Mouse (Mus musculus): ENCODE results near the gene Twist2. TPM values are rescaled to one million over a fixed set of nuclear protein-coding genes. Genes with fewer than 3 reads are reported as not detected.

Twist2 gene
- total RNA-seq, 2 experiments from 2014 or later, result not detected

DNA sequence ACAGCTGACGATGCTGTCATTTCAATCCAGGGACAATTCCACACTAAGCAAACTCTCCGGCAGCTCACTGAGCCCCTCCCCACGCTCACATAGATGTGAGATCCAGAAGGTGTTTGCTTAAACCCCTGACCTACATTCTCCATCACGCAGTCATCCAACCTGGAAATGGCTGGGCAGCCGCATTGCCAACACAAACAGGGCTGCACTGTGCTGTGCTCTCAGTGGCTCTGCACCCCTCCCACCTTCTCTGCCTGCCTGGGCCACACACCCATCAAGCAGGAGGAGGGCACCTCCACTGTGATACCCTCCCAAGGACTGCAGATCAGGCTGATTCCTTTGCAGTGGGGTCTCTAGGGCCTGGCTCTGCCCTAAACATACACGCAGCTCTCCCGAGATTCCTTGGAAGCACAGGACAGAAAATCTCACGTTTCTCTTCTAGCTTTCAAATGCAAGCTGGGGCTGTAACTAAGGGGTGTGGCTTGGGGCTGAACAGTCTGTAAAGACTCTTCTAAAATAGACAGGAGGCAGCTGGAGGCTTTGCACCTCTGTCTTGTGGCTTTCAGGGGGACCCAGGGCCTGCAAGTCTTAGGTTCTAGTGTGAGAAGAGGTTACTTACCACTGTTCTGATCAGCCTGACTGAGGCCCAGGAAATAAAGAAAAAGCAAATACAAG lies 71.3 kb downstream of the Twist2 start:
- ATAC-seq (replicated peaks; ENCODE audit: poor library complexity), result no peak

DNA sequence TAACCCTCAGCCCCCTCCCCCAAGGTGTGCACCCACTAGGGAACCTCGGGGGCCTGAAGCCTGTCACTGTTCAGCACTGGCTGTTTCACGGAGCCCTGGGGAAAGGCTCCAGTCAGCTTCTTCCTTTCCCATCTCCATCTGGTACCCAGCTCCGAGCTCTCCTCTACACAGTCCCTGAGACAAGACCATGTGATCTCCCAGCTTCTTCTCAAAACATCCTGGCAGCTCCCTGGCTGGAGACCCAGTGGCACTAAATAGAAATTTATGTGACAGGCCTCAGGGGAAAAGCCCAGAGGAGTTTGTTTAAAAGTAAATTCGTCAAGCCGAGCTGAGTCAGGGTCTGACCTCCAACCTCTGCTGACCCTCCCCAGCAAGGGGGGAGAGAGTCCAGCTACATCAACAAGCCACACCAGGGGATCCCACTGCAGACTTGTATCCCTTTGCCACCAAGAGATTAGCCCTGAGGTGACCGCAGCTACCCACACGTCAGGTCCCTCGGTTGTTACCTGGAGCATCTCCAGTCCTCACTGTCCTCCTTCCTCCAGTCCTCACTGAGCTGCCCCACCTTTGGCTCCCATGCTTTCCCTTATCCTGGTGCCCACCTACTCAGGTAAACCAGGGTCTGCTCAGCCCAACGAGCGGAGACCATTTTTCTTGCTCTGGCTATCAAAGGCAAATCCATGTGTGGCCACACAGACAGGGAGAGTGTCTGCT lies 72.5 kb downstream of the Twist2 start:
- ATAC-seq (replicated peaks; ENCODE audit: poor library complexity), result no peak

DNA sequence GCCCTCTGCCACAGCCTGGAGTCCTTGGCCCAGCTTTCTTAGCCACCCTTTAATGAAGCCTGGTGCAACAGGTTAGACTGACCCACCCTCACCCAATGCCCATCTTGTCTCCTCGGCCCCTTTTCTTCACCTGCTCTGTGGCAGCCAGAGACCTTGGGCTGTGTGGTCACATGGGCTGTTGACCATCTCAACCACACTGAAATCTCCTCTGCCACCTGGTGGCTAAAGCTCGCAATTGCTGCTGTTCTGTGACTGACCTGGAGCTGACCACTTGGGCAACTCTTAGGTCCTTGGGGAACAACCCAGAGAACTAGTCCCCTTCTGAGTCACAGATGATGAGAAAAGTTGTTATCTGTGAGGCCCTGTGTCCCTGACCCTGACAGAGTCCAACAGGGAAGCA lies 73.4 kb downstream of the Twist2 start:
- ATAC-seq (replicated peaks; ENCODE audit: poor library complexity), result peak; percentile 50; the same call in 1 of the 2 replicates

DNA sequence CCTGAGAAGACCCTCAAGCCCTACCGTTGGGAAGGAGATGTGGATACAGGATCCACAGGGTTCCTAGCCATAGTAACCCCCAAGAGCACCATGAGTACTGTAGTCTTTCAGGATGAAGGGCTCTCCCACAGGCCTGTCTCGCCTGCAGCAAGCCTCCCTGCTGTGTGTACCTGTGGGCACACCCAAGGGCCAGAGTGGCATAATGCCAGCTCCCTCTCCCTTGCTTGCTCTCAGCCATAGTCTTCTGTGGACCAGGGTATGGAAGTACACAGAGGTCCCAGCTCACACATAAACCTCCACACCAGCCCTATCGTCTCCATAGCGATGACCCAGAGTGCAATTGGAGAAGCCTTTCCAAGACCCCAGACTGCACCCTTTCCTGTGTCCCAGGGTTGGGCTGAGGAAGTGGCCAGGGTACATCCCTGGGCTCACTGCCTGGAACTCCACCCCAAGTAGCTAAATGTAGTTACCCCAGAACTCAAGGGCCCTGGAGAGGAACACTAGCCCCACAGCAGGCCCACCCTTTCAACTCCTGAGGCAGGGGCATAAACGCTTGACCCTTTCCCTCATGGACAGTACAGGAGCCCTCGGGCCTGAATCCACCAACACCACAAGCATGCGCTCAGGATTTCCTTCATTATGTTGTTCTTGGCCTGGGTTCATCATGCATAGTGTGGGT lies 73.9 kb downstream of the Twist2 start:
- no peak for ATAC-seq (replicated peaks; ENCODE audit: poor library complexity)

DNA sequence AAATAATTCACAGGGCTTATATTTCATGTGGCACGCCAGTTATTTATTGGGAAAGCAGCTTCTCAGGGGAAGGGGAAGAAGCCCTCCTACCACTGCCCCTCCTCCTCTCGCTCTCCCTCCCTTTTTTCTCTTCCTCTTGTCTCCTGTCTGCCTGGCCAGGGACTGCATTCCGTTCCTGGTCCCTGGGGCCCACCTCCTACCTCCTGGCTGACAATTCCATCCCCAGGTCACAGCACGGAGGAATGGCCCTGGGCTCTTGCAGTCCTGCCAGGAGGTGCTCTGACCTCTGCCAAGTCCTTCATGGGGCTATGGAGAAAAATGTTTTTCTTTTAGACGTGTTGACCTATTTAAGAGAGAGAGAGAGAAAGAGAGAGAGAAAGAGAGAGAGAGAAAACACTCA lies 77.4 kb downstream of the Twist2 start:
- ATAC-seq (replicated peaks; ENCODE audit: poor library complexity), result no peak

DNA sequence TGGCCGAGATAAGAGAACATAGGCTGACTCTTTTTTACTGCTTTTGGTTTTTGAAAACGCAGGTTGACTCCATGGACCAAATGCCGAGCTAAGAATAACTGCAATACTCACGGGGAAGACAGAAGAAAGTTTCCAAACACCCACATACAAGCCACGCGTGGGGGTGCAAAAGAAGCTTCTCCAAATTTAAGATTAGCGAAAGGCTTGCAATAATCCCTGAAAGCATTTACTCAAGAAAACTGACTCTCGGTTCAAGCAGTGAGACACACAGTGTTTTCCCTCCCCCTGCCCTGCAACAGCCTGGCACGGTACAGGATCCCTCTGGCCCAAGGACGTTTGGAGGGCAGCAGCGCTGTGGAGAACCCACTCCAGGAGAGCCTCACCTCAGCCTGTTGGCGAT lies 78.9 kb downstream of the Twist2 start:
- no peak for ATAC-seq (replicated peaks; ENCODE audit: poor library complexity)

DNA sequence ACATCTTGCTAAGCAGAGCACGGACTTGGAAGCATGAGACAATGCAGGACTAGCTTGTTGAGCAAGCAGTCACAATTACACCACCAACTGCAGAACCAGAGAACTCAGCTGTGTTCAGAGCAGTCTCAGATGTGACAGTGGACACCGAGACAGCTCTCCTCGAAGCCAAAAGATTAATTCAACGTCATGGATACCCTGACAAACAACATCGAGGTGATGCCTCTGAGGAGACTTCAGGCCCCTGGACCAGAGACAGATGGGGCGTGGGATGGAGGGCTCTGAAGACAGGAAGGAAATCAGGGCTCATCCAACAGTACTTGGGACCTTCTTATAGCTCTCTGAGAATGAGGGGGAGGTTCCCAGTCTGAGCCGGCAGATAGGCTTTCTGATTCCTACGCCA lies 79.6 kb downstream of the Twist2 start:
- ATAC-seq (replicated peaks; ENCODE audit: poor library complexity), result no peak

DNA sequence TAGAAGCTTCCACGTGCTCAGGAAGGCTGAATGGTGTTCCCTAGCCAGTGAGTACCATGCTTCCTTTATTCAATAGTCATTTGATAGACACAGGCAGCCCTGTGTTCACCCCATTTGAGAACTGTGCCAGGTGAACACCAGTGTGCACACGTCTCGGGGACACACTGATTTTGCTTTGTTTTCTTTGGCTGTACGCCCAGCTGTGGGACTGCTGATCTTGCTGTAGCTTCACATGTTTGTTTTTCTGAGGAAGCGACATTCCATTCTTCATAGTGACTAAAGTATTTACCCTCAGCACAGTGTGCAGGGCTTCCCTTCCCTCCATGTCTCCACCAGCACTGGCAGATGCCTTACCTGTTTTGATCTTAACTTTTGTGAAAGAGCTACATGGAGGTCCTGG lies 81.9 kb downstream of the Twist2 start:
- ATAC-seq (replicated peaks; ENCODE audit: poor library complexity), result no peak

DNA sequence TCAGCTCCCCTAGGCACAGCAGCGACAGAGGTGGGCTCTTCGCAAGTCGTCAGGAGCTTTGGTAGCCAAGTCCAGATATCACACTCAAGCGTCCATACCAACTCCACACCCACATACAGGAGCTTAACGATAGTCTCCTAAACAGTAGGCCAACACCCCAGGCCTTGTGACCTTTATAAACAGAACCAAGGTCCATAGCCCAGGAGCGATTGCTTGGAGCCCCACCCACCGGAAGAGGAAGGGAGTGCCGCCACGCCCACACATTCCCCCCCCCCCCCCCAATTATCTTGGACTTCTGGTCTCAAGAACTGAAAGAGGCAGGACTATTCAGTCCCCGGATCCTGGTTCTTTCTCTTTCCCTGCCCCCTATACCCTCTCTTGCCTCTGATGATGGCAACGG lies 92.3 kb downstream of the Twist2 start:
- ATAC-seq (replicated peaks; ENCODE audit: poor library complexity), result no peak

DNA sequence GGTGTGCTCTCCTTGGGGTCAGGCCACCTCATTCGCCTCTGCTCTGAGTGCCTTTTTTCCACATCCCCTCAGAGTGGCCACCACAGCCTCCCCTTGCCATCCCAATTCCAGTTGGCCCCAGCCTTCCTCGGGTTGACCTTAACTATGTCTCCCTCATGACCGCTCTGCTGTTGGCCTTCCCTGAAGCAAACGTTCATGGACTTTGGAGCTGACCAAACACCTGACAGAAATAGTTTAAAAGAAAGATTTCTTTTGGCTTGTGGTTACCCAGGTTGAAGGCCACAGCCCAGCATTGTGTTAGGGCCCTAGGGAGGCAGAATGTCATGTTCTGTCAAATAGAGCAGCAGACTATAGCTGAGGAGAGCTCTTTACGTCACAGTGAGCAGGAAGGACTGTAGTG lies 93.0 kb downstream of the Twist2 start:
- no peak for ATAC-seq (replicated peaks; ENCODE audit: poor library complexity)

DNA sequence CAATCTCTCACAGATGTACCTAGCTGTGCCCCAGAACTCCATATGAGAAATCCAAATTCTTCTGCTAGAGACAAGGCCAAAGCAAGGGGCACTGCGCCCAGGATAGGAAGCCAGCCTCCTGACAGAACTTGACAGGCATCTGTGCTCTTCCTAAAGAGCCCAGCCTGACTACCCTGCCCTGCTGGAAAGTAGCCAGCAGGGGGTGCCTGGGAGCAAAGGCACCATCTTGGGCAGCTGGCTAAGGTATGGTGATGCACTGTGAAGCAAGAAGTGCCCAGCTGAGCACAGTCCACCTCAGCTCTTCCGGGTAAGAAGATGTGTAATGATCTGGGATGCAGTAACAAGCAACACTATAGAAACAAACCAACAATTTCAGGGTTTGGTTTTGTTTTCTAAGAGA lies 95.8 kb downstream of the Twist2 start:
- ATAC-seq (replicated peaks; ENCODE audit: poor library complexity), result 0 out of 2 replicates have a peak, but pooled peaks have one; percentile 26
